Mouse (Mus musculus) ovary, adult 10 weeks (tissue): ENCODE measurements around the gene Obox5. TPM values are rescaled to one million over a fixed set of nuclear protein-coding genes. Genes with fewer than 3 reads are reported as not detected.

Experiments
- polyA plus RNA-seq: library from polyadenylated mRNA; stranded (reverse); fragments of 350-450 nt; fragmentation: Illumina TruSeq; extraction: RNeasy Lipid Tissue Mini Kit (QIAGEN cat#74804); gene quantifications from one replicate; pipeline ENCODE4 v1.2.3, GENCODE M21; 2014

Gene Obox5
- 76.3 TPM for polyA plus RNA-seq

GRCm38 (mm10) chr7:15749831-15750230 lies at the start of gene Obox5:
Obox5 (plus strand) TSS chr7:15750131.

Other genes starting within 250 kb of the Obox5 start
- gene Obox3, start 110.2 kb upstream of the Obox5 start, polyA plus RNA-seq, result not detected
- not detected for gene Obox6, start 89.5 kb downstream of the Obox5 start, polyA plus RNA-seq
- gene Crx, start 129.8 kb downstream of the Obox5 start, polyA plus RNA-seq, result not detected
- gene Crxos, start 132.5 kb downstream of the Obox5 start, polyA plus RNA-seq, result not detected
- 2.5 TPM for gene Selenow, start 172.3 kb downstream of the Obox5 start, polyA plus RNA-seq
- 17.6 TPM for gene Nop53, start 195.9 kb downstream of the Obox5 start, polyA plus RNA-seq
- 38.5 TPM for gene Ehd2, start 217.4 kb downstream of the Obox5 start, polyA plus RNA-seq